Mouse (Mus musculus) megakaryocyte, adult 5-6 weeks (primary cell): Measurements from ENCODE around the gene Nhsl2. TPM values are rescaled to one million over a fixed set of nuclear protein-coding genes. Genes with fewer than 3 reads are reported as not detected.
"Not testable (repeated sequence)": the region's sequence is repeated elsewhere in the genome, so short reads cannot be mapped to it uniquely, and the experiment has no call there.

ENCODE experiments used
- ATAC-seq: 2 replicates; pipeline ENCODE4 v1.8.0; 2016; ENCODE audit warnings: mild to moderate bottlenecking, inconsistent platforms; ENCODE audit not compliant: poor library complexity, severe bottlenecking
- total RNA-seq, 2 experiments: library from RNA; stranded (forward) in 1 of 2; stranded (reverse) in 1 of 2; fragments of 153-499, 151-499 nt in 1 of 2; fragments of 221-1000, 200-1000 nt in 1 of 2; gene quantifications; 2 replicates each; pipeline versions ENCODE4 v1.2.3 to v1.2.4; 2015 to 2017

The Nhsl2 gene
- total RNA-seq (2015): 66.4 and 93.9 TPM in 2 replicates
- 30.7 and 41.8 TPM in 2 replicates for total RNA-seq (2017)

GRCm38 (mm10) chrX:101849281-101849821 lies at the start of gene Nhsl2:
Nhsl2 (plus strand) TSS chrX:101849385.
- no peak for ATAC-seq

GRCm38 (mm10) chrX:101805512-101805911 lies 43.7 kb upstream of the Nhsl2 start:
- no peak for ATAC-seq

- no peak for ATAC-seq
These were observed 37.4 kb upstream of the Nhsl2 start for GRCm38 (mm10) chrX:101811750-101812149.

GRCm38 (mm10) chrX:101819163-101819562 lies 30.0 kb upstream of the Nhsl2 start:
- ATAC-seq: no peak

DNA sequence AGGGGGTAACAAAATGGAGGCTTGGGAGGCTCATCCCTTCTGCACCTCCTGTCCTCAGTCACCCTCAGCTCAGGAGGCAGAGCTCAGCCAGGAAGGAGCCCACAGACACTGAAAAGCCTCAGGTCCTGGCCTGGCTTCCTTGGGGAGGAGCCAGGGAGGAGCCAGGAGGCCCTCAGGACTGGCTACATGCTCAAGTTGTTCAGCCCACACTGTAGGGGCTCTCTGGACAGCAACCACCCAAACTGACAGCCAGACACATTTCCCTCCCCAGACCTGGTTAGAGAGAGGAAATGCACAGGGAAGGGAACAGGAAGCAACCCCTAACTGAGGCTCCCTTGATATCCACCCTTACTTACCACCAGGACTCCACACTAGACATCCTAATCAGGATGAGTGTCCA lies 29.2 kb upstream of the Nhsl2 start:
- not testable (repeated sequence) for ATAC-seq

- ATAC-seq: no peak
These were observed 1.9 kb upstream of the Nhsl2 start for GRCm38 (mm10) chrX:101847191-101847795.

DNA sequence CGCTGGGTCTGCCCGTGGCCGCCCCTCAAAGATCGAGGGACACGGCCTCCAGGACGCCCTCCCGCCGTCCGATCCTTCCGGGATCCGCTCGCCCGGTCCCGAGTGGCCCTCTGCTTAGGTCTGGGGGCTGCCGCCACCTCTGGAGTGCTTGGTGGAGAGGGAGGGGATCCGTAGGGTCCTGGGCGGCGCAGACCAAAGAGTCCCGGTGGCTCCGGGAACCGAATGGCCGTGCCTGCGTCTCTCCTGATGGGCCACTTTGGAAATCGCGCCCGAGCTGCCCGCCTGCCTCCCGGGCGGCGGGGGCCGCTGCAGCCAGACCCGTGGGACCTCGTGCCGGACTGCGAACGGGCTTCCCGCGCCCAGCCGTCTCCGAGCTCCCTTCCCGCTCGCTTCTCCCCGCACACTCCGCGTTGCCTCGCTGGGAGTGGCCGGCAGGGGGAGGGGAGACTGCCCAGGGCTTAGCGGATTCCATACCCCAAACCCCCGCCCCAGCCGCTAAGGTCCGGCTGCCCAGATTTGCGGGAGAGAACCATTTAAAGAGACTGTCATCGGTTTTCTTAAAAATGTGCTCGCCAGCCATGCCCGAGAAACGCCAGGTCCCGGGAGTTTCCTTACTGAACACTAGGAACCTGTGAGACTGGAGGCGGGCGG lies 841 bp downstream of the Nhsl2 start:
- no peak for ATAC-seq

- ATAC-seq: no peak
These were observed 2.6 kb downstream of the Nhsl2 start for GRCm38 (mm10) chrX:101851566-101852354.

DNA sequence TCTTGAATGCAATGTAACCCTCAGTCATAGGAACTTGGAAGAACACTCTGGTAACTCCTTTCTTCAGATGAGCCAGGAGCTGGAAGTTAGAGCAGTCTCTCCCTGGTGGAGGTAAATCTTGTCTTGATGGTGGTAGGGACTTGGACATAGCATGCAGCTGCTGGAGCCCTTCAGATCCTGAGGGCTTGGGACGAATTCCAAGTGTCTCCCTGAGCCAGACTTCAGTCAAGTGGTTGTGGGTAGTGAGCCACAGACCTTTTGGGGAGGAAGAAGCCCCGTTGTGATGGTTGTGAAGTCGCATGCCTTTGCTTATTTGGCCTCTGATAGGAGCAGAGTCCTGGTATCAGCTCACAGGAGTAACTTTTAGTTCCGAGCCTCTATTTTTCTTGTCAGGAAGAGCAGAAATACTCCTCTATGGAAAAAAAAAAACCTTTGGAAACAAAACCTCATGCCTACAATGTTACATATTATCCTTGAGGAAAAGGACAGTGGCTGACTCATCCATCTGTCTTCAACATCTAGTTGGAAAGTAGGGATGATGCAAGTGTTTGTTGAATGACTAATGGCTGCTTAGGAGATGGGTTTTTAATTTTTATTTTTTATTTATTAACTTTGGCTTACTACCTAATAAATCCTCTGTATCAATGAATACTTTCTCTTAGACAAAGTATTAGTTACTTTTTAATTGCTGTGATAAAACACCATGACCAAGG lies 14.6 kb downstream of the Nhsl2 start:
- no peak for ATAC-seq

DNA sequence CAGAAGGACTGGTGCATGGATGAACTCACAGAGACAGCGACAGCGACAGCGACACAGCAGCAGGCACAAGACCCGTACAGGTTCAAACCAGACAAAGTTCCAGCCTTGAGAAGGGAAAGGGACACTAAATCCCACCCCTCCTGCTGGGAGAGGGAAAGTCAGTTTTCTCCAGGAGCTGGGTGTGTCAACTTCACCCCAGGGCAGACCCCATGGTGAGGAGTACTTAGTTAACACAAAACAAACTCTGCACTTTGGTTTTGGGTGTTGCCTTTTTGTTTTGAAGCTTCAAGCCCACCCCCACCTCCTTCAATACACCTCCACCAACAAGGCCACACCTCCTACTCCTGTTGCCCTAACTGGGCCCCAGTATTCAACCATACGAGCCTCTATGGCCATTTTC lies 15.6 kb downstream of the Nhsl2 start:
- no peak for ATAC-seq

- ATAC-seq: no peak
These were observed 25.0 kb downstream of the Nhsl2 start for GRCm38 (mm10) chrX:101874147-101874546.

GRCm38 (mm10) chrX:101874901-101875300 lies 25.7 kb downstream of the Nhsl2 start:
- ATAC-seq: no peak

GRCm38 (mm10) chrX:101876136-101876535 lies 27.0 kb downstream of the Nhsl2 start:
- ATAC-seq: no peak

- no peak for ATAC-seq
These were observed 28.7 kb downstream of the Nhsl2 start for GRCm38 (mm10) chrX:101877840-101878239.

- ATAC-seq: no peak
These were observed 29.4 kb downstream of the Nhsl2 start for GRCm38 (mm10) chrX:101878546-101878945.

DNA sequence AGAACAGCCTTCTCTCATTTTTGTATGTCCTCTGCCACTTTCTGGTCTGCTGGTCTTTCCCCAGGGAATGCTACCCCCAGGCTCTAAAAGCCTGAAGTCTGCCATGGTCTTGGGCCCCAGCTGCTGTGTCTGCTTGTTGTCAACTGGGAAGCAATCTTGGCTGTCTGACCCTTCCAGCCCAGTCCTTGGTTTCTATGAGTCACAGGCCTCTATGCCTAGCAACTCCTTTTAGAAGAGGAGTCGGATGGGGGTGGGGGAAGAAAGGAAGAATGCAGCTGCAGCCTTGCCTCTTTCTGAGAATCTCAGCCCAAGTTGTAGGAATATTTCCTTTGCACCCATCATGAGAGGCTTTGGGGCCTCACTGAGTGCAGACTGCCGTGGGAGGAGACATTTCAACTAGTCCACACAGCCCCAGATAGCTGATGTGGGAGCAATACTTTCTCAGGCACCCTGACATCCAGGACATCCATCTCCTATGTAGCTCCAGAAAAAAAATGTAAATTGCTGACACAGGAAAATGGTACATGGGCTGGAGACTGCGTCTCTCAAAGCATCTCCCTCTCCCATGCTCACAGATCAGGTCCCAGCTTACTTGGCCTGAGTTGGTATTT lies 33.1 kb downstream of the Nhsl2 start:
- no peak for ATAC-seq

GRCm38 (mm10) chrX:101889384-101889783 lies 40.2 kb downstream of the Nhsl2 start:
- ATAC-seq: no peak

DNA sequence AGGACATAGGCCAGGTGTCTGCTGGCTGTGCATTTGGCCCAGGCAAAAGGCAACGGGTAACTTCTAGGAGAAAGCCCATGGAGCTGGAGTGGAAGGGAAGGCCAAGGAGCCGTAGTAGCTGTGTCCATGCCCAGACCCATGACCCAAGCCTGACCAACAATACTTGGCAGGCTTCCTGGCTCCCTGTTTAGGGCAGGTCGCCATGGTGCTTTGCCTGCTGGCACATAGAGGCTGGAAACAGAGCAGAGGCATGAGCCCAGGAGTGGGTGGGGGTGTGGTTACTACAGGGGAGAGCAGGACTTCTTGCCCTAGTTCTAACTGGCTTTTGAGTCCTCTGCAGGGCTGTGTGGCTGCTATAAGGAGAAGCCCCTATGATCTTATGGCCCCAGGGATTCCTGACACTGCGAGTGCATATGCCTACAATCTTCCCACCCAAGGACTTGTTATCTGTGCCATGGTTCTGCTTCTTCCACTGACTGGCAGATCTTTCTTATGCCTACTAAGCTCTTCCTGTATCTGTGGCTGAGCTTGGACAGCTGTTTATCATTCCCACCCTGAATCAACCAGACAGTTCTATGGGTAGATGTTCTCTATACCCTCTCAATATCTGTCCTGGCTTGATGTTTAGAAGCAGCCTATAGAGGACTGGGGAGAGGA lies 40.8 kb downstream of the Nhsl2 start:
- no peak for ATAC-seq

DNA sequence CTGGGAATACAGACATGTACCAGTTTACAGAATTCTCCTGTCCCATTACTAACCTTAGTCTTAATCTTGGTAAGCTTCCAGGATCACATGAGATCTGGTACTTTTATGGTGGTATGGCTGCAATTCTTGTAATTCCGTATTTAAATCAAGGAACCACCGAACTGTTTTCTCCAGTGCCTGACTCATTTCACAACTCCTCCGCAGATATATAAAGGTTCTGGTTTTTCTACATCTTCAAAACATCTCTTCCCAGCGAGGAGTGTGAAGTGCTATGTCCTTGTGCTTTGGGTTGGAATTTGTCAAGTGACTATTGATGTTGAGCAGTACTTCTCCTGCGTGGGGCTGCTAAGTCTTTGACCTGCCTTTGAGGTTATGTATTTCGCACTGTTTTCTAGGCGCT lies 44.6 kb downstream of the Nhsl2 start:
- no peak for ATAC-seq

DNA sequence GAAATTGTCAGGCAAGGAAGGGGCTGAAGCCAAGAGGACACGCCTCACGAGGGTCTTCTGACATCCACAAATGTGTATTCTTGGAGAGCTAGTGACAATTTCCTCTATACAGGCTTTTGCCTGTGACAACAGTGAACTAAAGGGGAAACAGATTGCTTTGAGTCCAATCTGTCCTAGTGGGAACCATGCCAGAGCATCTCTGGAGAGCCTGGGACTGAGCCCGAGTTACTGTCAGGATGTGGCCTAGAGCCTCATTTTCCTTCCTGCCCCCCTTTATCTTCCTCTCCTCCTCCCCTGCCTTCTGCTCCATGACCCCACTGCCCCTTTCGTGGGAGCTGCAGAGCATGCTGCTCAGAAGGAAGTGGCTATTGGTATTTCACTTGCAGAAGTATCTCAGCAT lies 49.2 kb downstream of the Nhsl2 start:
- ATAC-seq: no peak
